Mouse (Mus musculus) myocyte (in vitro differentiated cells): Measurements from ENCODE around the gene Col17a1.

Source experiments
- CEBPB ChIP-seq: IDR thresholded peaks from 2 replicates; pipeline ENCODE4 v1.6.1; 2011; ENCODE audit warnings: mild to moderate bottlenecking, moderate library complexity; ENCODE audit not compliant: poor library complexity, insufficient read depth, severe bottlenecking
- E2F4 ChIP-seq: IDR thresholded peaks from one replicate; pipeline ENCODE4 v1.6.1; 2011; ENCODE audit warnings: mild to moderate bottlenecking, control low read depth, moderate library complexity; ENCODE audit not compliant: insufficient read depth
- MAX ChIP-seq: IDR thresholded peaks from one replicate; pipeline ENCODE4 v1.6.1; 2011; ENCODE audit warnings: low read depth, mild to moderate bottlenecking, control low read depth
- POLR2A ChIP-seq: IDR thresholded peaks from one replicate; pipeline ENCODE4 v1.6.1; 2011; ENCODE audit warnings: low read depth, mild to moderate bottlenecking, control low read depth, moderate library complexity; ENCODE audit not compliant: insufficient read length
- SRF ChIP-seq: IDR thresholded peaks from one replicate; pipeline ENCODE4 v1.6.1; 2011; ENCODE audit warnings: low read depth; ENCODE audit not compliant: control insufficient read depth, insufficient read length
- TCF12 ChIP-seq: IDR thresholded peaks from one replicate; pipeline ENCODE4 v1.6.1; 2011; ENCODE audit warnings: mild to moderate bottlenecking, control low read depth; ENCODE audit not compliant: poor library complexity, insufficient read depth, severe bottlenecking
- TCF3 ChIP-seq: IDR thresholded peaks from one replicate; pipeline ENCODE4 v1.6.1; 2011; ENCODE audit warnings: low read depth, control low read depth; ENCODE audit not compliant: insufficient read length

GRCm38 (mm10) chr19:47658914-47659535 is 32.9 kb downstream of the Col17a1 start:
- no peak for TF ChIP-seq E2F4
- TF ChIP-seq SRF: no peak
- no peak for TF ChIP-seq CEBPB
- no peak for TF ChIP-seq MAX
- TF ChIP-seq POLR2A: no peak
- no peak for TF ChIP-seq TCF3
- no peak for TF ChIP-seq TCF12
